ENCODE assay signal across 32 mouse cellular contexts in the genomic region with DNA sequence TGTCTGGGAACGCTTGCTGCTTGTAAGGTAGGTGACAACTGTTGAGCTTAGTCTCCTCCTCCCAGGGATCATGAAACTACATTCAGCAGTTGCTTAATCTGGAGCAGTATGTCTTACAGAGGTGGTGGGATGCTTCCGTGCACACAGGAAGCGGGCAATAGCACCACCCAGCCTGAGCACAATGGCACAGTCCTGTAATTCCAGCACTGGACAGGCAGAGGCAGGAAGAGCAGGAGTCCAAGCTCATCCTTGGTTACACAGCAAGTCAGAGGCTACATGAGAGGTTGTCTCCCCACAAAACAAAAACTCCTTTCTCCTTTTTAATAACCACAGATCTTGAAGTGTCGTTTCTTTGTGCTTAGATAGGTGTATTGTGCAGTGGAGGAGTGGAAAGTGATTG.
DNase-seq lines count a peak whose midpoint lies in the region; ATAC-seq and TF ChIP-seq lines count a peak whose summit lies in the region.
"Had no signal": no experiment of that assay in that cellular context is flagged by ENCODE, and none has a peak within 500 bp of the region (broad histone marks: within the 10 kb centered on the region; RNA-seq: fewer than 3 reads in every experiment).

No protein-coding gene starts in this region.

- H3K4me3 ChIP-seq in forebrain, embryonic 11.5 days (ENCODE audit: low read depth, low read length) = no peak overlapping the region
- no peak overlapping the region for H3K4me3 ChIP-seq in forebrain, embryonic 16.5 days (replicated peaks; ENCODE audit: low read length)
- H3K4me3 ChIP-seq in kidney, adult 2 months (ENCODE audit: insufficient read depth, low read depth, low read length) = no peak overlapping the region
- peak overlapping the region; percentile 70 for H3K4me3 ChIP-seq in megakaryocyte, embryonic 14.5 days (replicated peaks)
- H3K4me3 ChIP-seq: embryonic facial prominence, embryonic 13.5 days; forebrain, embryonic 10.5 days; hindbrain, embryonic 12.5 days; intestine, embryonic 15.5 days; midbrain, embryonic 13.5 days; neural tube, embryonic 13.5 days had no signal

- DNase-seq in forebrain, embryonic 11.5 days (ENCODE audit: low spot score) = peak; percentile 11
- peak; percentile 59 for DNase-seq in kidney, adult 2 months
- no peak for DNase-seq in kidney, adult 8-10 months
- DNase-seq in layer of hippocampus, adult 9-11 months = peak; percentile 1
- no peak for DNase-seq in layer of hippocampus, adult 8-10 months (ENCODE audit: low spot score in 2 of 2)
- DNase-seq: adrenal gland, adult 2 months; adrenal gland, postnatal 36 days; cerebellum, adult 18-20 months; cerebellum, postnatal 10 days; forebrain, postnatal 0 days; gastrocnemius, postnatal 10 days; heart, adult 18-20 months; heart, postnatal 36 days; kidney, postnatal 10 days; layer of hippocampus, postnatal 36 days; left cerebral cortex, postnatal 4 days; right cerebral cortex, postnatal 4 days; thymus, adult 18-20 months; thymus, postnatal 25 days had no signal

- H3K36me3 ChIP-seq in forebrain, embryonic 11.5 days (ENCODE audit: control insufficient read depth, insufficient read depth, low read length) = no peaks in the 10 kb centered on the region
- H3K36me3 ChIP-seq in forebrain, embryonic 16.5 days (ENCODE audit: control insufficient read depth, insufficient read depth) = no peaks in the 10 kb centered on the region
- no peaks in the 10 kb centered on the region for H3K36me3 ChIP-seq in kidney, adult 2 months (ENCODE audit: control insufficient read depth, insufficient read depth, low read length)
- H3K36me3 ChIP-seq in megakaryocyte, embryonic 14.5 days (replicated peaks; ENCODE audit: low read length) = no peaks in the 10 kb centered on the region
- H3K36me3 ChIP-seq: embryonic facial prominence, embryonic 13.5 days; forebrain, embryonic 10.5 days; hindbrain, embryonic 12.5 days; intestine, embryonic 15.5 days; midbrain, embryonic 13.5 days; neural tube, embryonic 13.5 days had no signal

- no peak overlapping the region for H3K9ac ChIP-seq in forebrain, embryonic 11.5 days (ENCODE audit: low read length)
- no peak overlapping the region for H3K9ac ChIP-seq in forebrain, embryonic 16.5 days (replicated peaks; ENCODE audit: low read depth, low read length)
- H3K9ac ChIP-seq: embryonic facial prominence, embryonic 13.5 days; forebrain, postnatal 0 days; hindbrain, embryonic 12.5 days; intestine, embryonic 15.5 days; midbrain, embryonic 13.5 days; neural tube, embryonic 13.5 days had no signal

- no peak overlapping the region for H3K4me2 ChIP-seq in forebrain, embryonic 11.5 days (ENCODE audit: low read depth, low read length, severe bottlenecking)
- no peak overlapping the region for H3K4me2 ChIP-seq in forebrain, embryonic 16.5 days (ENCODE audit: low read length)
- H3K4me2 ChIP-seq: embryonic facial prominence, embryonic 13.5 days; hindbrain, embryonic 12.5 days; intestine, embryonic 15.5 days; midbrain, embryonic 13.5 days; neural tube, embryonic 13.5 days had no signal

- H3K27me3 ChIP-seq in forebrain, embryonic 11.5 days (ENCODE audit: control insufficient read depth, insufficient read depth, low read length) = no peaks in the 10 kb centered on the region
- H3K27me3 ChIP-seq in forebrain, embryonic 16.5 days (replicated peaks; ENCODE audit: control insufficient read depth, insufficient read depth, low read length) = no peaks in the 10 kb centered on the region
- H3K27me3 ChIP-seq in kidney, adult 2 months (replicated peaks; ENCODE audit: control insufficient read depth, insufficient read depth, low read length) = no peaks in the 10 kb centered on the region
- H3K27me3 ChIP-seq in megakaryocyte, embryonic 14.5 days (replicated peaks) = peaks cover 2% of the 10 kb centered on the region
- H3K27me3 ChIP-seq: CH12.LX; embryonic facial prominence, embryonic 13.5 days; hindbrain, embryonic 12.5 days; intestine, embryonic 15.5 days; midbrain, embryonic 13.5 days; neural tube, embryonic 13.5 days had no signal

- ATAC-seq in forebrain, embryonic 11.5 days (replicated peaks; ENCODE audit: low FRiP score) = no peak
- no peak for ATAC-seq in forebrain, embryonic 16.5 days
- no peak for ATAC-seq in megakaryocyte, adult 5-6 weeks (ENCODE audit: poor library complexity, severe bottlenecking)
- ATAC-seq: activated CD4-positive, CD25-positive, alpha-beta regulatory T cell, adult 4 months; hindbrain, postnatal 0 days; intestine, embryonic 15.5 days; midbrain, embryonic 13.5 days had no signal

- no peak overlapping the region for H3K27ac ChIP-seq in forebrain, embryonic 11.5 days (ENCODE audit: low read depth, low read length)
- H3K27ac ChIP-seq in forebrain, embryonic 16.5 days (ENCODE audit: low read length) = no peak overlapping the region
- H3K27ac ChIP-seq in kidney, adult 2 months (ENCODE audit: insufficient read depth, low read depth, low read length) = peak overlapping the region; percentile 27; the same call in 1 of the 2 replicates
- H3K27ac ChIP-seq: embryonic facial prominence, embryonic 13.5 days; forebrain, embryonic 10.5 days; hindbrain, embryonic 12.5 days; hindbrain, postnatal 0 days; intestine, embryonic 15.5 days; midbrain, embryonic 13.5 days; neural tube, embryonic 13.5 days; stomach, postnatal 0 days had no signal

- H3K9me3 ChIP-seq in forebrain, embryonic 11.5 days (ENCODE audit: control insufficient read depth, low read length) = no peaks in the 10 kb centered on the region
- H3K9me3 ChIP-seq in forebrain, embryonic 16.5 days (ENCODE audit: control insufficient read depth, low read length) = no peaks in the 10 kb centered on the region
- no peaks in the 10 kb centered on the region for H3K9me3 ChIP-seq in megakaryocyte, embryonic 14.5 days
- H3K9me3 ChIP-seq: embryonic facial prominence, embryonic 13.5 days; forebrain, embryonic 10.5 days; hindbrain, embryonic 12.5 days; intestine, embryonic 15.5 days; midbrain, embryonic 13.5 days; neural tube, embryonic 13.5 days had no signal

- peaks cover 3% of the 10 kb centered on the region; the same call in 1 of the 2 replicates for H3K4me1 ChIP-seq in forebrain, embryonic 11.5 days (replicated peaks; ENCODE audit: control insufficient read depth, insufficient read depth, low read length)
- peaks cover 18% of the 10 kb centered on the region for H3K4me1 ChIP-seq in forebrain, embryonic 16.5 days (replicated peaks; ENCODE audit: control insufficient read depth, insufficient read depth, low read length)
- peaks cover 56% of the 10 kb centered on the region for H3K4me1 ChIP-seq in kidney, adult 2 months (ENCODE audit: control insufficient read depth, insufficient read depth, low read length)
- peaks cover 72% of the 10 kb centered on the region for H3K4me1 ChIP-seq in megakaryocyte, embryonic 14.5 days

- no peak for TF ChIP-seq POLR2A in kidney, adult 2 months (IDR thresholded peaks at IDR 0.05; ENCODE audit: low read depth, low read length)

- no peak for TF ChIP-seq CTCF in kidney, adult 2 months (conservative IDR thresholded peaks at IDR 0.05; ENCODE audit: insufficient read depth, insufficient read length, low read depth, low read length)

- 85% methylated on average over 4 of the region's 4 CpGs for WGBS in forebrain, embryonic 11.5 days
- WGBS in forebrain, embryonic 16.5 days = 84% methylated on average over 4 of the region's 4 CpGs
- WGBS in kidney, adult 2 months = 54% methylated on average over 4 of the region's 4 CpGs

Comparison
In these comparisons a context has a peak if more than half of its experiments do, and no peak if none do; other contexts are left out.
1. DNase-seq: peak in forebrain, embryonic 11.5 days (single experiment), kidney, adult 2 months (single experiment) and layer of hippocampus, adult 9-11 months (single experiment); none in kidney, adult 8-10 months (0 of 2) and layer of hippocampus, adult 8-10 months (0 of 2).